Mouse (Mus musculus): ENCODE results near the gene Sptbn4. TPM values are rescaled to one million over a fixed set of nuclear protein-coding genes. Genes with fewer than 3 reads are reported as not detected.

Gene Sptbn4
- polyA plus RNA-seq, 2 experiments, result 0.15 to 0.64 TPM

DNA sequence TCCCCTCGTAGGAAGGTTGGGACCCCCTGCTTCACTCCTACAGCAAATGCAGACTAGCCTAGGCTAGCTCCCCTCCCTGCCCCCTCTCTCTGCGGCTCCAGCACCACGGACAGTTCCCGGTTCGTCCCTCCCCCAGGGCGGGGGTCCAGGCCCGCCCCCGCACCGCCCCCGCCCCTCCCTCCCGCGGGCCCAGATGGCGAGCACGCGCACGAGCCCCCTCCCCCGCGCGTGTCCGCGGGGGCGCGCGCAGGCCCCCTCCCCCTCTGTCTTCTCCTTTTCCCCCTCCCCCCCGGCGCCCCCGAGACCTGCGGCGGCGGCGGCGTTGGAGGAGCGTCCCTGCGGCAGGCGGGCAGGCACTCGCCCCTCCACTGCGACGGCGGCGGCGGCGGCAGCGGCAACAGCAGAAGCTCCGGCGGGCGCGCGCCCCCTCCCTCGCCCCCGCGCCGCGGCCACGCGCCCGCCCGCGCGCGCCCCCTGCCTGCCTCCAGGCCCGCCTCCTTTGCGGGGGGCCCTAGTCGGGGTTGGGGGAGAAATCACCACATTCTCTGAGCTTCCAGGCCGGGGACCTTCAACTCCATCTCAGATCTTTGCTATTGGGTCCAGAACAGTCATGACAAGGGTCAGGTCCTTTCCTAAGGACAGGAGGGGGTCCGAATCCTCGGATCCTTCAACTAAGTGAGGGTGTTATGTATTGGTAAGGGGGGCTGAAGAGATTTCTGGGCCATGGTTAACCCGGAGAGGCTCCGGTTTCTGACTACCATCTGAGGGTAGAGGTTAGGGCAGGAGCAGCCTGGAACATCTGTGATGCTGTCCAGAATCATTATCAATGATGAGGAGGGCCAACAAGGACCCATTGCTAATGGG lies 51.1 kb downstream of the Sptbn4 start:
- 7% methylated on average over 13 of the region's 68 CpGs for WGBS
- peaks cover 57% of the 10 kb centered on the region for H3K27me3 ChIP-seq (ENCODE audit: control insufficient read depth, insufficient read depth, low read length)
- H3K36me3 ChIP-seq (ENCODE audit: control insufficient read depth, insufficient read depth, low read length), result no peaks in the 10 kb centered on the region
- DNase-seq (ENCODE audit: low spot score) (peak; percentile 29), ATAC-seq (ENCODE audit: low FRiP score, low read depth) (no peak)
- no peaks in the 10 kb centered on the region for H3K9me3 ChIP-seq (ENCODE audit: control insufficient read depth, low read length)
- H3K4me1 ChIP-seq (ENCODE audit: control insufficient read depth, insufficient read depth, low read length), result peaks cover 4% of the 10 kb centered on the region; the same call in 1 of the 2 replicates
- TF ChIP-seq POLR2A (IDR thresholded peaks at IDR 0.05; ENCODE audit: borderline replicate concordance, extremely low read depth, insufficient read depth, insufficient read length), result no peak
- peak overlapping the region; percentile 77 for H3K4me2 ChIP-seq (replicated peaks; ENCODE audit: low read depth, low read length, severe bottlenecking)
- peak overlapping the region; percentile 47 for H3K4me3 ChIP-seq (replicated peaks; ENCODE audit: low read length)
- peak overlapping the region; percentile 38 for H3K9ac ChIP-seq (ENCODE audit: low read depth, low read length, severe bottlenecking)
- H3K27ac ChIP-seq (replicated peaks; ENCODE audit: low read depth, low read length), result no peak overlapping the region

GRCm38 (mm10) chr7:27395521-27396183 lies 51.8 kb downstream of the Sptbn4 start:
- no peaks in the 10 kb centered on the region for H3K36me3 ChIP-seq (ENCODE audit: control insufficient read depth, insufficient read depth, low read length)
- no peak overlapping the region for H3K27ac ChIP-seq (replicated peaks; ENCODE audit: low read depth, low read length)
- 3% methylated on average over 21 of the region's 22 CpGs for WGBS
- TF ChIP-seq POLR2A (IDR thresholded peaks at IDR 0.05; ENCODE audit: borderline replicate concordance, extremely low read depth, insufficient read depth, insufficient read length), result no peak
- H3K4me1 ChIP-seq (ENCODE audit: control insufficient read depth, insufficient read depth, low read length), result peaks cover 4% of the 10 kb centered on the region; the same call in 1 of the 2 replicates
- H3K4me2 ChIP-seq (replicated peaks; ENCODE audit: low read depth, low read length, severe bottlenecking), result peak overlapping the region; percentile 77; the same call in 1 of the 2 replicates
- H3K9ac ChIP-seq (ENCODE audit: low read depth, low read length, severe bottlenecking), result no peak overlapping the region
- peaks cover 59% of the 10 kb centered on the region for H3K27me3 ChIP-seq (ENCODE audit: control insufficient read depth, insufficient read depth, low read length)
- ATAC-seq (ENCODE audit: low FRiP score, low read depth), result no peak
- DNase-seq (ENCODE audit: low spot score), result no peak
- no peaks in the 10 kb centered on the region for H3K9me3 ChIP-seq (ENCODE audit: control insufficient read depth, low read length)
- H3K4me3 ChIP-seq (replicated peaks; ENCODE audit: low read length), result peak overlapping the region; percentile 47

- peaks cover under 1% of the 10 kb centered on the region; the same call in 1 of the 2 replicates for H3K4me1 ChIP-seq (ENCODE audit: control insufficient read depth, insufficient read depth, low read length)
- WGBS, result 36% methylated on average over 16 of the region's 16 CpGs
Measured at GRCm38 (mm10) chr7:27391416-27391815, 56.1 kb downstream of the Sptbn4 start.

DNA sequence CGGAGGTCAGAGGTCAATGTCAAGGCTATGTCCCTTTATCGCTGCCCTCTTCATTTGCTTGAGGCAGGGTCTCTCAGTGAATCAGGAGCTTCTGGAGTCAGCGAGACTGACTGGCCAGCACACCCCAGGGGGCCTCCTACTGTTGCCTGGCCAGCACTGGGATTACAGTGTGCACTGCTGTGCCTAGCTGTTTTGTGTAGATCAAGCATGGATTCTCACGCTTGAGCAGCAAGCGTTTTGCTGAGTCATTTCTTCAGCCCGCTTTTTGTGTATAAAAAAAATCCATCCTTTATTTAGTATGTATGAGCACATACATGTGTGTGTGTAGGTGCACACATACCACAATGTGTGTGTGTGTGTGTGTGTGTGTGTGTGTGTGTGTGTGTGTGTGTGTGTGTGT lies 58.3 kb downstream of the Sptbn4 start:
- no peak for ATAC-seq (ENCODE audit: low FRiP score, low read depth)
- H3K4me1 ChIP-seq (ENCODE audit: control insufficient read depth, insufficient read depth, low read length), result no peaks in the 10 kb centered on the region
- DNase-seq (ENCODE audit: low spot score), result no peak
- H3K9ac ChIP-seq (ENCODE audit: low read depth, low read length, severe bottlenecking), result no peak overlapping the region
- no peaks in the 10 kb centered on the region for H3K36me3 ChIP-seq (ENCODE audit: control insufficient read depth, insufficient read depth, low read length)
- no peak overlapping the region for H3K27ac ChIP-seq (replicated peaks; ENCODE audit: low read depth, low read length)
- H3K4me2 ChIP-seq (replicated peaks; ENCODE audit: low read depth, low read length, severe bottlenecking), result no peak overlapping the region
- 71% methylated on average over 6 of the region's 6 CpGs for WGBS
- no peak for TF ChIP-seq POLR2A (IDR thresholded peaks at IDR 0.05; ENCODE audit: borderline replicate concordance, extremely low read depth, insufficient read depth, insufficient read length)
- peaks cover 11% of the 10 kb centered on the region; the same call in 1 of the 2 replicates for H3K27me3 ChIP-seq (ENCODE audit: control insufficient read depth, insufficient read depth, low read length)
- no peaks in the 10 kb centered on the region for H3K9me3 ChIP-seq (ENCODE audit: control insufficient read depth, low read length)
- no peak overlapping the region for H3K4me3 ChIP-seq (replicated peaks; ENCODE audit: low read length)

More at GRCm38 (mm10) chr7:27391416-27391815, 56.1 kb downstream of the Sptbn4 start:
- H3K27me3 ChIP-seq (ENCODE audit: control insufficient read depth, insufficient read depth, low read length), result peaks cover 33% of the 10 kb centered on the region
- no peaks in the 10 kb centered on the region for H3K36me3 ChIP-seq (ENCODE audit: control insufficient read depth, insufficient read depth, low read length)
- H3K27ac ChIP-seq (replicated peaks; ENCODE audit: low read depth, low read length), result no peak overlapping the region
- no peaks in the 10 kb centered on the region for H3K9me3 ChIP-seq (ENCODE audit: control insufficient read depth, low read length)
- no peak for TF ChIP-seq POLR2A (IDR thresholded peaks at IDR 0.05; ENCODE audit: borderline replicate concordance, extremely low read depth, insufficient read depth, insufficient read length)
- no peak overlapping the region for H3K9ac ChIP-seq (ENCODE audit: low read depth, low read length, severe bottlenecking)
- DNase-seq (ENCODE audit: low spot score), result no peak
- no peak for ATAC-seq (ENCODE audit: low FRiP score, low read depth)
- no peak overlapping the region for H3K4me2 ChIP-seq (replicated peaks; ENCODE audit: low read depth, low read length, severe bottlenecking)
- no peak overlapping the region for H3K4me3 ChIP-seq (replicated peaks; ENCODE audit: low read length)

- no peaks in the 10 kb centered on the region for H3K4me1 ChIP-seq (ENCODE audit: control insufficient read depth, insufficient read depth, low read length)
- peak; percentile 33 for DNase-seq (ENCODE audit: low spot score)
- H3K4me3 ChIP-seq (replicated peaks; ENCODE audit: low read length), result no peak overlapping the region
- H3K4me2 ChIP-seq (replicated peaks; ENCODE audit: low read depth, low read length, severe bottlenecking), result no peak overlapping the region
- WGBS, result 32% methylated on average over 4 of the region's 4 CpGs
- no peaks in the 10 kb centered on the region for H3K36me3 ChIP-seq (ENCODE audit: control insufficient read depth, insufficient read depth, low read length)
- H3K27ac ChIP-seq (replicated peaks; ENCODE audit: low read depth, low read length), result no peak overlapping the region
- ATAC-seq (ENCODE audit: low FRiP score, low read depth), result no peak
- H3K27me3 ChIP-seq (ENCODE audit: control insufficient read depth, insufficient read depth, low read length), result no peaks in the 10 kb centered on the region
- H3K9me3 ChIP-seq (ENCODE audit: control insufficient read depth, low read length), result no peaks in the 10 kb centered on the region
- no peak for TF ChIP-seq POLR2A (IDR thresholded peaks at IDR 0.05; ENCODE audit: borderline replicate concordance, extremely low read depth, insufficient read depth, insufficient read length)
- H3K9ac ChIP-seq (ENCODE audit: low read depth, low read length, severe bottlenecking), result no peak overlapping the region
Measured at GRCm38 (mm10) chr7:27384731-27385130, 62.8 kb downstream of the Sptbn4 start.
